Mouse (Mus musculus): Measurements from ENCODE around the gene Plxna4.

Plxna4 gene

GRCm38 (mm10) chr6:32588056-32588671 lies at the start of gene Plxna4:
Gene Plxna4, minus strand, starts transcription at chr6:32588192.
- DNase-seq: peak; percentile 78

GRCm38 (mm10) chr6:32637568-32638183 lies 49.7 kb upstream of the Plxna4 start:
- no peak for DNase-seq

GRCm38 (mm10) chr6:32610712-32611111 lies 22.7 kb upstream of the Plxna4 start:
- DNase-seq: no peak

GRCm38 (mm10) chr6:32606787-32607186 lies 18.8 kb upstream of the Plxna4 start:
- no peak for DNase-seq

- DNase-seq: no peak
Observed at GRCm38 (mm10) chr6:32605581-32605980, 17.6 kb upstream of the Plxna4 start.

- DNase-seq: no peak
Observed at GRCm38 (mm10) chr6:32604901-32605300, 16.9 kb upstream of the Plxna4 start.

GRCm38 (mm10) chr6:32602130-32602529 lies 14.1 kb upstream of the Plxna4 start:
- no peak for DNase-seq

- no peak for DNase-seq
Observed at GRCm38 (mm10) chr6:32601306-32601705, 13.3 kb upstream of the Plxna4 start.

- no peak for DNase-seq
Observed at GRCm38 (mm10) chr6:32595591-32595990, 7.6 kb upstream of the Plxna4 start.

- peak; percentile 88 for DNase-seq
Observed at GRCm38 (mm10) chr6:32590979-32591758, 3.2 kb upstream of the Plxna4 start.

GRCm38 (mm10) chr6:32589632-32590031 lies 1.6 kb upstream of the Plxna4 start:
- DNase-seq: no peak

- DNase-seq: peak; percentile 58
Observed at GRCm38 (mm10) chr6:32587136-32588009, 619 bp downstream of the Plxna4 start.

GRCm38 (mm10) chr6:32586821-32587135 lies 1.2 kb downstream of the Plxna4 start:
- no peak for DNase-seq

GRCm38 (mm10) chr6:32586390-32586789 lies 1.6 kb downstream of the Plxna4 start:
- DNase-seq: peak; percentile 26

- DNase-seq: no peak
Observed at GRCm38 (mm10) chr6:32585211-32585610, 2.8 kb downstream of the Plxna4 start.

- DNase-seq: no peak
Observed at GRCm38 (mm10) chr6:32584243-32584880, 3.6 kb downstream of the Plxna4 start.

- DNase-seq: no peak
Observed at GRCm38 (mm10) chr6:32583582-32583981, 4.4 kb downstream of the Plxna4 start.

GRCm38 (mm10) chr6:32571485-32571884 lies 16.5 kb downstream of the Plxna4 start:
- no peak for DNase-seq

GRCm38 (mm10) chr6:32570445-32570844 lies 17.5 kb downstream of the Plxna4 start:
- DNase-seq: no peak

GRCm38 (mm10) chr6:32569919-32570318 lies 18.1 kb downstream of the Plxna4 start:
- no peak for DNase-seq

GRCm38 (mm10) chr6:32546915-32547314 lies 41.1 kb downstream of the Plxna4 start:
- DNase-seq: no peak

GRCm38 (mm10) chr6:32544021-32544420 lies 44.0 kb downstream of the Plxna4 start:
- no peak for DNase-seq

- no peak for DNase-seq
Observed at GRCm38 (mm10) chr6:32540155-32540554, 47.8 kb downstream of the Plxna4 start.
